Mouse (Mus musculus) hindbrain, embryonic 12.5 days (tissue): ENCODE measurements at regions not wholly inside any gene's neighbourhood (a gene's known extent, or its start where the extent isn't known, plus 50 kb on each side); places are given as distances from the start of the nearest gene placed in this dataset.

Experiments used
- ATAC-seq: fragments of 200-750 bp; cut with Nextera tagmentation; 2 replicates; pipeline ENCODE4 v1.8.0; 2017; ENCODE audit warnings: moderate TSS enrichment; ENCODE audit not compliant: low FRiP score
- H3K27ac ChIP-seq: fragments of 300-500 bp; sonication (generic); 2 replicates; pipeline ENCODE4 v1.5.1; 2016; ENCODE audit warnings: mild to moderate bottlenecking
- H3K27me3 ChIP-seq: fragments of 300-500 bp; sonication (generic); 2 replicates; pipeline ENCODE4 v1.6.1; 2016; ENCODE audit warnings: mild to moderate bottlenecking
- H3K36me3 ChIP-seq: fragments of 300-500 bp; sonication (generic); 2 replicates; pipeline ENCODE4 v1.6.1; 2016; ENCODE audit warnings: mild to moderate bottlenecking
- H3K4me1 ChIP-seq: fragments of 300-500 bp; sonication (generic); 2 replicates; pipeline ENCODE4 v1.6.1; 2016
- H3K4me2 ChIP-seq: fragments of 300-500 bp; sonication (generic); replicated peaks from 2 replicates; pipeline ENCODE4 v1.6.1; 2016; ENCODE audit warnings: mild to moderate bottlenecking
- H3K4me3 ChIP-seq: fragments of 300-500 bp; sonication (generic); 2 replicates; pipeline ENCODE4 v1.5.1; 2016; ENCODE audit warnings: mild to moderate bottlenecking
- H3K9ac ChIP-seq: fragments of 300-500 bp; sonication (generic); 2 replicates; pipeline ENCODE4 v1.6.1; 2016; ENCODE audit warnings: mild to moderate bottlenecking, moderate library complexity
- H3K9me3 ChIP-seq: fragments of 300-500 bp; sonication (generic); replicated peaks from 2 replicates; pipeline ENCODE4 v1.6.1; 2016; ENCODE audit warnings: mild to moderate bottlenecking
- WGBS: fragments of 180-500 bp; shearing (Covaris S2); methylation state at CpG from one replicate; pipeline ENCODE4 v1.1.7; 2016; 5-methylcytosine and 5-hydroxymethylcytosine counted together

DNA sequence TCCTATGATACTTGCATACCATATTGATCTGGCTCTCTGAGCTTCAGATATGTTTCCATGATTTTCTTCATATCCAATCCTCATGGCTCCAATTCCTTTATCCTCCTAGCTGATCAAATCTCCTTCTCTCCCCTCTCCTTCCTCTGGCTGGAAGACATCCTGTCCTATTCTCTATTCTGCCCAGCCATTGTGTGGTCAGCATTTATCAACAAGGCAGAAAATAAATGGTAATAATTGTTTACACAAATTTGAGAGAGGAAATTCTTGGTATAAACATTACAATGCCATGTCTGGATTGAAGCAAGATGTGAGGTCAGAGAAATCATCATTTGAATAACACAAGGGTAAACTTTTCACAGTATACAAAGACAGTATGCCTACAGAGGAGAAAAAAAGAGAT is 158.2 kb downstream of the Naf1 start:
- H3K9ac ChIP-seq = no peak overlapping the region
- no peak overlapping the region for H3K4me2 ChIP-seq
- H3K36me3 ChIP-seq = no peaks in the 10 kb centered on the region
- no peak for ATAC-seq
- H3K4me3 ChIP-seq = no peak overlapping the region
- H3K27me3 ChIP-seq = no peaks in the 10 kb centered on the region
- no peaks in the 10 kb centered on the region for H3K9me3 ChIP-seq
- no peak overlapping the region for H3K27ac ChIP-seq
- H3K4me1 ChIP-seq = no peaks in the 10 kb centered on the region

DNA sequence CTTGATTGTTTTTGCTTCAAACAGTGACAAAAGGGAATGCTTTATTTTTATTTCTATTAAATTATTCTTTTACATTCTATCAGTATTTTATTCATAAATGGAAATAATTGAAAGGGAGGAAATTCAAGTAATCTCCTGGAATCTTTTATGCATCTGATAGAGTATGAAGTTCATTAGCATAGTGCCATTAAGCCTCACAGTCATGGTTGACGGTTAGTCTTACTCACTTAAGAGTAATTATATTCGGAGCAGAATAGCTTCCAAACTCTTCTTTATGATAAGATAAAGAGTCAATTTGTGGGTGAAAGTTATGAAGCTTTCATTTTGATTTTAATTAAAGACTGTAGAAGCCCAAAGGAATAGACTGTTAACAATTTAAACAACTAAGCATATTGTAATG is 172.8 kb downstream of the Naf1 start:
- Histone ChIP-seq H3K27ac (no peak overlapping the region), H3K27me3 (no peaks in the 10 kb centered on the region), H3K4me1 (no peaks in the 10 kb centered on the region), H3K36me3 (no peaks in the 10 kb centered on the region), H3K4me2 (no peak overlapping the region), H3K4me3 (no peak overlapping the region), H3K9me3 (no peaks in the 10 kb centered on the region), H3K9ac (no peak overlapping the region)
- no peak for ATAC-seq
- WGBS = 73% methylated on average over 2 of the region's 2 CpGs

DNA sequence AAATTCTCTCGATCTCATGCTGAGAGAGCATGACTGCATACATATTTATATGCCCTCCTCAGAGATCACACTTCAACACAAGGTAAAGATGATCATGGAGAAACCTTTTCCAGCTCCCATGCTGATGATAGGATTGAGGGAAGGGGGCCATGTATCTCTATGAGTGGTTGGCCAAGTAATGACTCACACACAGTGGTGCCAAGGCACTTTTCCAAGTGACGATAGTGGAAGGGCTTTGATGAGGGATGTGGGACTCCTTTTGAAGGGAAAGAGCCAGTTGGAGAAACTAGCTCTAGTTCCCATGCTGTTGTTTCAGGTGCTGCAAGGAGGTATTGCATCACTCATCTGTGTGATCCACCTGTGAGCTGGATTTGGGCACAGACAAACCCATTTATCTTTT is 201.5 kb downstream of the Naf1 start:
- Histone ChIP-seq H3K27me3 (no peaks in the 10 kb centered on the region), H3K4me3 (no peak overlapping the region), H3K27ac (no peak overlapping the region), H3K36me3 (no peaks in the 10 kb centered on the region), H3K9me3 (no peaks in the 10 kb centered on the region), H3K4me1 (no peaks in the 10 kb centered on the region), H3K4me2 (no peak overlapping the region), H3K9ac (no peak overlapping the region)
- no peak for ATAC-seq
- WGBS = 86% methylated on average over 2 of the region's 2 CpGs

DNA sequence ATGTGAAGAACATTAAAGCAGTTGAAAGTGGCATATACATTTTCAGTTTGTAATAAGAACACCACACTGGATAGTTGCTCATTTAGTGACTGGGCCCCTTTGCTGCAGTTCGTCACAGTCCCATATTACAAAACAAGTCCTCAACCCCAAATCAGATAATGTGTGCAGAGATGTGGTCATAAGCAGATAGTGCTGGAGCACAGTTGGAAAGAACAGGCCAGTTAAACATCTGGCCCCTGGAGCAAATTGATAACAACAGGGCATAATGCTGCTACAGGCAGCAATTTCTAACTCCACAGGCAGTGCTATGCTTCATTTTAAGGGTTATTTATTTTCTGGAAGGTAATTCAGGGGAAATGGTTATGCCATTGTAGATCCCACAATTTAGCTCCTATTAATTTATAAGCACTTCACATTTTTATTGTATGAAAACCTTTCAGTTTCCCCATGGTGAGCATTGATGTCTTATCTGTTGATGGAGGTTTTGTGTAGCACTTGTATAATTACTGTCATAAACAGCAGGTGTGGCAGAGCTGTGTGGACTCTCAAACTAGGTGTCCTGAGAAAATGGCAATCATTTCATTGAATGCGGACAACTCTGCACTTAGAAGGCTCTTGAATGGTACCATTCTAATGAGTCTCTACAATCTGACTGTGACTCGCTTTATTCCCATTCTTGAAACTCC is 208.2 kb downstream of the Naf1 start:
- 96% methylated on average over 3 of the region's 3 CpGs for WGBS
- Histone ChIP-seq H3K27ac (no peak overlapping the region), H3K27me3 (no peaks in the 10 kb centered on the region), H3K9me3 (no peaks in the 10 kb centered on the region), H3K36me3 (no peaks in the 10 kb centered on the region), H3K4me3 (no peak overlapping the region), H3K4me2 (no peak overlapping the region), H3K4me1 (no peaks in the 10 kb centered on the region), H3K9ac (no peak overlapping the region)
- ATAC-seq = no peak

DNA sequence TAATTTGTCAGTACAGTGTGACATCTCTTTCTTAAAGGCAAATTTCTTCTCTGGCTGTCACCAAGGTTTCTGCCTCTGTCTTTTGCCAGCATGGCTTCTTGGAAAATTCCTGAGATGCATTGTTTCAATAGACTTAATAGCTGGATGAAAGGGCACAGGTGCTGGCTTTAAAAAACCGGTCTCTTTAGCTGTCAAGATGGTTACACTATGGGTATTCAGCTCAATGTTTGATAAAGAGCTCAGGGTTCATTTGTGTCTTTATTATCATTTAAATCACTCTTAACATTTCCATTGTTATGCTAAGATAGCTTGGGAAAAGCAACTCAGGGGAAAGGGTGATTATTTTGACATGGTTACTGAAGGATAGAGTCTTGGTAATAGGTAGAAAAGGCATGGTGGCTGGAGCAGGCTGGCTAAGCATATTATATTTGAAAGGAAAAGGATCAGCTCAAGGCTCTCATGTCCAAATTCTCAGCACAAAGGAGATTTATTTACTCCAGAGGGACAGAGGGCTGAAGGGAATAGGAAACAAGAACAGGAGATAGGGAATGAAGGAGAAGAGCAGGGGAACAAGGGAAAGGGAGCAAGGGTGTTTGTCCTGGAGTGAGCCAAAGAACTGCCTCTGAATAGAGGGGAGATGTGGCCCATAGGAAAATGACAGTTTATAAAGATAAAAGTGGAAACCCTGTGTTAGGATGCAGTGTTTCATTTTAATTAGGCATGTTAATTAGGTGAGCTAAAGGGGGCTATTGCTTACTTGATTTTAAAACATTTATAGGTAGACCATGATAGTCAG is 226.4 kb downstream of the Naf1 start:
- ATAC-seq = peak; percentile 40
- WGBS = 6% methylated on average over 1 of the region's 1 CpGs
- no peak overlapping the region for H3K27ac ChIP-seq

More for the DNA sequence above, 226.4 kb downstream of the Naf1 start:
- Histone ChIP-seq H3K4me3 (no peak overlapping the region), H3K27me3 (no peaks in the 10 kb centered on the region), H3K4me2 (no peak overlapping the region), H3K9ac (no peak overlapping the region), H3K9me3 (no peaks in the 10 kb centered on the region), H3K36me3 (no peaks in the 10 kb centered on the region), H3K4me1 (peaks cover 6% of the 10 kb centered on the region)
